Mouse (Mus musculus): ENCODE measurements around the gene Nkx6-1. TPM values are rescaled to one million over a fixed set of nuclear protein-coding genes. Genes with fewer than 3 reads are reported as not detected.

Gene Nkx6-1
- total and polyA plus RNA-seq, 3 experiments = not detected

GRCm38 (mm10) chr5:101667263-101667990 lies 2.6 kb upstream of the Nkx6-1 start:
- no peak overlapping the region for H3K27ac ChIP-seq (ENCODE audit: insufficient read depth, low read depth)
- H3K79me2 ChIP-seq (replicated peaks; ENCODE audit: control insufficient read depth, extremely low read depth, insufficient read depth, poor library complexity, severe bottlenecking) = no peaks in the 10 kb centered on the region
- TF ChIP-seq KAT2A (IDR thresholded peaks at IDR 0.05; ENCODE audit: insufficient replicate concordance, low read length) (no peak), NRF1 (IDR thresholded peaks at IDR 0.05; ENCODE audit: low read depth, low read length) (no peak), USF2 (conservative IDR thresholded peaks at IDR 0.05; ENCODE audit: low read depth, low read length) (no peak)
- no peak overlapping the region for H3K4me3 ChIP-seq (replicated peaks in 1 of 3; ENCODE audit: low read depth in 2 of 3, low read length in 2 of 3, poor library complexity in 1 of 3)
- H3K4me1 ChIP-seq (ENCODE audit: control insufficient read depth in 1 of 2, insufficient read depth in 2 of 2) = no peaks in the 10 kb centered on the region
- H3K36me3 ChIP-seq (replicated peaks in 1 of 2; ENCODE audit: control insufficient read depth in 1 of 2, insufficient read depth in 1 of 2, low read length in 1 of 2) = no peaks in the 10 kb centered on the region
- H3K9ac ChIP-seq (ENCODE audit: insufficient read depth, low read depth) = no peak overlapping the region
- H3K9me3 ChIP-seq (replicated peaks; ENCODE audit: low read length) = peaks cover 69% of the 10 kb centered on the region
- in situ Hi-C loops (cut with MboI; ENCODE audit: low pct_ligation_motif_present, low pct_unique_long_range_greater_than_20kb, low sequenced_read_pairs) (no loop called here), dilution Hi-C loops (cut with MboI; ENCODE audit: extremely low pct_ligation_motif_present, extremely low pct_unique_long_range_greater_than_20kb, low sequenced_read_pairs) (no loop called here)
- no peak overlapping the region for H3K4me2 ChIP-seq (ENCODE audit: insufficient read depth, low read depth, poor library complexity, severe bottlenecking)
- DNase-seq (ENCODE audit: extremely low read depth) = no peak
- H3K27me3 ChIP-seq (replicated peaks) = no peaks in the 10 kb centered on the region

GRCm38 (mm10) chr5:101666713-101667112 lies 1.9 kb upstream of the Nkx6-1 start:
- H3K36me3 ChIP-seq (replicated peaks in 1 of 2; ENCODE audit: control insufficient read depth in 1 of 2, insufficient read depth in 1 of 2, low read length in 1 of 2) = no peaks in the 10 kb centered on the region
- dilution Hi-C loops (cut with MboI; ENCODE audit: extremely low pct_ligation_motif_present, extremely low pct_unique_long_range_greater_than_20kb, low sequenced_read_pairs) (no loop called here), in situ Hi-C loops (cut with MboI; ENCODE audit: low pct_ligation_motif_present, low pct_unique_long_range_greater_than_20kb, low sequenced_read_pairs) (no loop called here)
- no peaks in the 10 kb centered on the region for H3K27me3 ChIP-seq (replicated peaks)
- H3K9me3 ChIP-seq (replicated peaks; ENCODE audit: low read length) = peaks cover 76% of the 10 kb centered on the region
- no peak for TF ChIP-seq CHD2 (IDR thresholded peaks at IDR 0.05; ENCODE audit: low read length)
- H3K9ac ChIP-seq (ENCODE audit: insufficient read depth, low read depth) = no peak overlapping the region
- H3K79me2 ChIP-seq (replicated peaks; ENCODE audit: control insufficient read depth, extremely low read depth, insufficient read depth, poor library complexity, severe bottlenecking) = no peaks in the 10 kb centered on the region
- no peak overlapping the region for H3K4me3 ChIP-seq (replicated peaks in 1 of 3; ENCODE audit: low read depth in 2 of 3, low read length in 2 of 3, poor library complexity in 1 of 3)
- DNase-seq (ENCODE audit: extremely low read depth) = no peak
- no peak overlapping the region for H3K27ac ChIP-seq (ENCODE audit: insufficient read depth, low read depth)
- H3K4me2 ChIP-seq (ENCODE audit: insufficient read depth, low read depth, poor library complexity, severe bottlenecking) = no peak overlapping the region
- H3K4me1 ChIP-seq (ENCODE audit: control insufficient read depth in 1 of 2, insufficient read depth in 2 of 2) = no peaks in the 10 kb centered on the region

GRCm38 (mm10) chr5:101666091-101666490 lies 1.3 kb upstream of the Nkx6-1 start:
- H3K4me2 ChIP-seq (ENCODE audit: insufficient read depth, low read depth, poor library complexity, severe bottlenecking) = no peak overlapping the region
- dilution Hi-C loops (cut with MboI; ENCODE audit: extremely low pct_ligation_motif_present, extremely low pct_unique_long_range_greater_than_20kb, low sequenced_read_pairs) = no loop called here
- H3K36me3 ChIP-seq (replicated peaks in 1 of 2; ENCODE audit: control insufficient read depth in 1 of 2, insufficient read depth in 1 of 2, low read length in 1 of 2) = no peaks in the 10 kb centered on the region
- DNase-seq (ENCODE audit: extremely low read depth) = no peak
- no peak overlapping the region for H3K9ac ChIP-seq (ENCODE audit: insufficient read depth, low read depth)
- no peaks in the 10 kb centered on the region for H3K79me2 ChIP-seq (replicated peaks; ENCODE audit: control insufficient read depth, extremely low read depth, insufficient read depth, poor library complexity, severe bottlenecking)
- H3K27me3 ChIP-seq (replicated peaks) = no peaks in the 10 kb centered on the region
- TF ChIP-seq MAZ (IDR thresholded peaks at IDR 0.05; ENCODE audit: low read depth, low read length) (no peak), UBTF (IDR thresholded peaks at IDR 0.05; ENCODE audit: low read depth, low read length) (no peak), TBP (conservative IDR thresholded peaks at IDR 0.05; ENCODE audit: low read depth, low read length) (no peak)
- H3K4me3 ChIP-seq (replicated peaks in 1 of 3; ENCODE audit: low read depth in 2 of 3, low read length in 2 of 3, poor library complexity in 1 of 3) = no peak overlapping the region
- H3K9me3 ChIP-seq (replicated peaks; ENCODE audit: low read length) = peaks cover 79% of the 10 kb centered on the region
- no peaks in the 10 kb centered on the region for H3K4me1 ChIP-seq (ENCODE audit: control insufficient read depth in 1 of 2, insufficient read depth in 2 of 2)
- H3K27ac ChIP-seq (ENCODE audit: insufficient read depth, low read depth) = no peak overlapping the region
- in situ Hi-C loops (cut with MboI; ENCODE audit: low pct_ligation_motif_present, low pct_unique_long_range_greater_than_20kb, low sequenced_read_pairs) = no loop called here

Measured in CH12.LX (cell line).